Mouse (Mus musculus): ENCODE data around the gene Carf.

Gene Carf

DNA sequence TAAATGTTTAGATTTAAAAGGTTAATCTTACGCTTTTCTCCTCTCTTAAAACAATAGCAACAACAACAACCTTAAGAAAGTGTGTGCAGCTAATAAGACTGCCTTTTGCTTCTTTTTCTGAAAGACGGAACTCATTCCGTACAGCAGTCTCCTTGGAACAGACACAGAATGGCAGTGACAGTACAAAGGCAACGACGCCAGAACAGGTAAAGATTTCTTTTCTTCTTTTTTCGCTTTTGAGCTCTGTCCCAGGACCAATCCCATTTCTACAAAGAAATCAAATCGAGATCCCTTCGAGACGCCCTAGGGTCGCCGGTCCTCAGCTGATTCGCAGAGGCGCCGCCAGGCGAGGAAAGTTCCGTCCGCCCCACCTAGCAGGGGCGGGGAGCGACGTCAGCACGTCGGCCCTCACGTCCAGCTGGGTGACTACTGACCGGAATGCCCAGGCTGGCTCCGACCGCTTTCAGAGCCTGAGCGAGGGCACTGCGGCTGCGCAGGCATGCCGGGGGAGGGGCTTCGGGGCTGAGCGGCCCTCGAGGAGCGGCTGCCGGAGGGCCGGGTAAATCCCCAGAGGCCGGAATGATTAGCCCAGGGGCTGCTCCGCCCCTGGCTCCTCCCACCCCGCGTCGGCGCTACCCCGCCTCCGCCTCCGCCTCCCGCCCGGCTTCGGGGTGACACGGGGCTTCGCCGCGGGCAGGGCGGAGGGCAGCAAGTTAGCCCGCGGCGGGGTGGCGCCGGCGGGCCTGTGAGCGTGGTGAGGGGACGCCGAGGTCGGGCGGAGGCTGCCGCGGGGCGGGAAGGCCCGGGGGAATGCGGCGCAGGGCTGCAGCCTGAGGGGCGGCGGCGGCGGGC, 82.1 kb downstream of the Carf start, which contains the start of gene Nbeal1:
Gene Nbeal1, plus strand, starts transcription at position 668 of the 852 bp plus-strand sequence.
- DNase-seq = peak; percentile 99

DNA sequence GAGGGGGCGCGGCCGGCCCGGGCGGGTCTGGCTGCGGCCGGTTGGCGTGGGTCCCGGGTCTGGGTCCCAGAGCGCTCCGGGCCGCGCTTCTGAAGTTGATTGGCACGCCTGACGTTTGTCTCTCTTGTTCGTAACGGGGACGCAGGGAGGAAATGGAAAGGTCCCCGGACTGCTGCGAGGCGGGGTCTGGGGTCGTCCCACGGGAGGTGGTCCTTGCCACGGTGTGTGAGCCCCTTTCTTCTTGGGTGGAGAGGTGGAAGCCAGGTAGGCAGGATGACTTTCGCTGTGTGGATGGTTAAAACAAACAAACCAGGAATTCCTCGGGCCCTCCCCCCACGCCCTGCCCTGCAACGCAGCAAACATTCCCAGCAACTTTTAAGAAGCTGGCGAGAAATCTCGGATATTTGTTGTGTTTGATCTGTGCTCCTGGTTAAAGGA, 82.8 kb downstream of the Carf start:
- DNase-seq = no peak

DNA sequence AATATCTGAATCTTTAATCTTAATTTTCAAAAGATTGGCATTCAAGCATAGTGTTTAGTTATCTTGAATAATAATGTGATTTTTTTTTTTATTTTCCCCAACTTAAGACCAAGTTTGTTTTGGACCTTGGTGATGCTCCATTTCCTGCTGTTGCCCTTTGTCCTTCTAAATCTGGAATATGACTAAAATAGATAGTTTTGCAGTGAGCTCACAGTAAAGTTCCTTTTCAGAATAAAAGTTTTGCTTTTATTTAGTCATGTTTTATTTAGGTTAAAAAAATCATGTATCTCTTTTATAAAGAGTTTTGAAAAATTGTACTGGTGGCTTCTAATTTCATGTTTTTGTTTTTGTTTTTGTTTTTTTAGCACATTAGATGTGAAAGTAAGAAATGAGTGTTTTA, 90.4 kb downstream of the Carf start:
- no peak for DNase-seq

DNA sequence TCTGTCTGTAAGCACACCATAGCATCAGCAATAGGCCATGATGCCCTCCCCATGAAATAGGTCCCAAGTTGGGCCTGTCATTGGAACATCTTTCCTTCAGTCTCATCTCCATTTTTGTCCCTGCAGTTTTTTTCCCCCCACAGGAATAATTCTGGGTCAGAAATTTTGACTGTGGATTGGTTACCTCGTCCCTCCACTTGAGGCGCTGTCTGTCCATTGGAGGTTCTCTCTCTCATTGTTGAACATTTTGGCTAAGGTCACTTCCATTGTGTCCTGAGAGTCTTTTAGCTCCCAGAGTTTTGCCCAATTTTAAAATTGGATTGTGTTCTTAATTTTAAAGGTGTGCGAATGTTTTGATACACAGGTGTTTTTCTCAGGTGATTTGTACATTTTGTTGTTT, 98.8 kb downstream of the Carf start:
- no peak for DNase-seq

DNA sequence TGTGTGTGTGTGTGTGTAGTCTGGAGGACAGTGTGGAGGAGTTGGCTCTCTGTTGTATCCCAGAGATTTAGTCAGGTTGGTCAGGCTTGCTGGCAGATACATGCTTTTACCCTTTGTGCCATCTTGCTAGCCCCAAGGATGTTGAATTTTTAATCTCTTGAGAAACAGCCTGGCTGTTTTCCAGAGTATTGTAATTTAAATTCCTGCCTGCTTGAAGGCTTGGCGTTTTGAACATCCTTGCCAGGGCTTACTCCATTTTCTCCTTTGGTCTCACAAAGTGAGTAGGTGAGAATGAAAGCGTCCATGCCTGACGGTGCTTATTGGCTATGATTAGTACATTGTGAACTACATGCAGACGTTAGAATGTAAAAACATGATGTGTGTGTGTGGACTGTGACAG, 101.0 kb downstream of the Carf start:
- no peak for DNase-seq

Data from right cerebral cortex, postnatal 25 days (tissue).